Mouse (Mus musculus) bone marrow macrophage, adult 2 months (primary cell): ENCODE results near the gene Aldh3a2. TPM values are rescaled to one million over a fixed set of nuclear protein-coding genes. Genes with fewer than 3 reads are reported as not detected.

Experiments
- H3K27ac ChIP-seq: 2 replicates; pipeline ENCODE4 v1.5.1; 2012; ENCODE audit warnings: low read depth, low read length; ENCODE audit not compliant: insufficient read depth
- H3K4me1 ChIP-seq: 2 replicates; pipeline ENCODE4 v1.6.1; 2012; ENCODE audit warnings: low read length; ENCODE audit not compliant: control insufficient read depth, insufficient read depth
- H3K4me3 ChIP-seq: 2 replicates; pipeline ENCODE4 v1.5.1; 2012; ENCODE audit warnings: mild to moderate bottlenecking, low read length, moderate library complexity; ENCODE audit not compliant: insufficient read depth
- CTCF ChIP-seq: IDR thresholded peaks from 2 replicates; pipeline ENCODE4 v1.5.1; 2012; ENCODE audit warnings: low read depth, mild to moderate bottlenecking, low read length, moderate library complexity
- POLR2A ChIP-seq: IDR thresholded peaks from 2 replicates; pipeline ENCODE4 v1.6.1; 2012; ENCODE audit warnings: mild to moderate bottlenecking, low read depth, low read length, borderline replicate concordance
- polyA plus RNA-seq: library from polyadenylated mRNA; stranded (reverse); fragments of >200 nt; gene quantifications from 2 replicates; pipeline ENCODE4 v1.2.4, GENCODE M21; 2012; ENCODE audit not compliant: missing spikeins, insufficient read depth, insufficient read length

Aldh3a2 gene
- polyA plus RNA-seq, 1 experiment: 57.6 TPM

DNA sequence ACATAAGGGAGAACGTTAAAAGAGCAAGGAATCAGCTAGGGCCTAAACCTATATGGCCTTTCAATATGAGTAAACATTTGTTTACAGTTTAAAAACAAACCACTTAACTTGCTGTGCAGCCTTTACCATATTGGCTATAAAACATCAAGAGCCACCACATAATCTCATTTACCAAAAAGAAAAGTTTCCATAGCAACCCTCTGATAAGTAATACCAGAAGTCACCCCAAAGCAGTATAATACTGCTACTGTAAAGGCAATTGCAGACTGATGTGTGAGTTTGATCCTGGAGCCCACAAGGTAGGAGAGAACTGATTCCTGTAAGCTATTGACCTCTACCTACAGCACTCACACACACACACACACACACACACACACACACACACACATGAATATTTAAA is 7.2 kb upstream of the Aldh3a2 start:
- Histone ChIP-seq H3K27ac (no peak overlapping the region), H3K4me1 (no peaks in the 10 kb centered on the region), H3K4me3 (no peak overlapping the region)
- TF ChIP-seq POLR2A (no peak), CTCF (no peak)

DNA sequence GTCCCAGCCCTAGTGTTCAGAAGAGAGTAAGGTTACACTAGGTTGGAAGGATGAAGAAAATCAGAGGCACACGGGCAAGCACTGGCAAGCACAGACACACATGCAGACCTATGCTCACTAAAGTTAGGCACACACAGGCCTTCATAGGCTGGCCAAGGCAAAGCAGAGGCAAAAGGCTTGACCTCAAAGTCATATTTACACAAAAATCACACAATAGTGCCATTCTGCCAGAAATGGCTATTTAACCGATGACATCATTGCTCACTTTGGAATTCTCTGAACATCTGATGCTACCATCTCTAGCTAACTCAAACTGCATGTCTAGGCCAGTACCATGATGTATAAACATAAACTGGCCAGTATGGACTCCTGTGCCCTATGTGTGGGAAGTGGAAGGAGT is 6.7 kb upstream of the Aldh3a2 start:
- H3K4me1 ChIP-seq: no peaks in the 10 kb centered on the region
- TF ChIP-seq CTCF (no peak), POLR2A (no peak)
- no peak overlapping the region for H3K4me3 ChIP-seq
- no peak overlapping the region for H3K27ac ChIP-seq

DNA sequence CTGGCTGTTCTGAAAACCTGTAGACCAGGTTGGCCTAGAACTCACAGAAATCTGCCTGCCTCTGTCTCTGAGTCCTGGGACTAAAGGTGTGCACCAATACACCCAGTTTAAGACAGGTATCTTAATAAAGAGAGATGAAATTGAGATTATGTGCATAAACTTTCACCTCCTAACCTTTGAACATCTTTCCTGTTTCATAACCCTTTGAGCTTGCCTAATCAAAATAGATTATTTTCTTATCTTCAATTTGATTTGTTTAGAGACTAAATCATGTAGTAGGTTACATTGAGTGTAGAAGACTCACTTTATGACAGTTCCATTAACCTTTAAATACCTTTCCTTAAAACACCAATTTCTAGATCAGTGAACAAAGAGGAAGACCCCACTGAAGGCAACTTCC is 4.3 kb upstream of the Aldh3a2 start:
- Histone ChIP-seq H3K4me3 (no peak overlapping the region), H3K4me1 (peaks cover 5% of the 10 kb centered on the region), H3K27ac (no peak overlapping the region)
- TF ChIP-seq CTCF (no peak), POLR2A (no peak)

DNA sequence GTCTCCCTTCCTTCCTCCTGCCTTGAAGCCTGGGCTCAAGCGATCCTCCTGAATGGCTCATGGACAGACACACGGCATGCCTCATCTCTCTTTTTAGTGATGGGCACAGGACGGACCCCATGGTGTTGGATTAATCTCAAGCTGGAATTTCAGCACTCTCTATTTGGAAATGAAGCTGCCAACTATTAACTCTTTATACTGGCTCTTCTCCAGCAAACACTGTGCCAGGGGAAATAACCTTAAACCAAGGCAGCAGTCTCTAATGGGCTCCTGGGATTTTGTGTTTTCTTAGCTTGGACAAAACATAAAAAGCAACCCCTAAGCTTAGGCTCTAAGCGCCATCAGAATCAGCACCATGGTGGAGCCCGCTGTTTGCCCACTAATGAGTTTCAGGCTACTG is 3.1 kb upstream of the Aldh3a2 start:
- H3K4me1 ChIP-seq: peaks cover 5% of the 10 kb centered on the region
- H3K4me3 ChIP-seq: no peak overlapping the region
- no peak for TF ChIP-seq CTCF
- TF ChIP-seq POLR2A: no peak
- no peak overlapping the region for H3K27ac ChIP-seq

GRCm38 (mm10) chr11:61268626-61269349 is 1.5 kb upstream of the Aldh3a2 start:
- H3K27ac ChIP-seq: no peak overlapping the region

GRCm38 (mm10) chr11:61263841-61264240 is 3.4 kb downstream of the Aldh3a2 start:
- no peak overlapping the region for H3K27ac ChIP-seq
- TF ChIP-seq POLR2A (no peak), CTCF (no peak)
- no peak overlapping the region for H3K4me3 ChIP-seq
- peaks cover 7% of the 10 kb centered on the region for H3K4me1 ChIP-seq

More at GRCm38 (mm10) chr11:61268626-61269349, 1.5 kb upstream of the Aldh3a2 start:
- Histone ChIP-seq H3K4me3 (no peak overlapping the region), H3K4me1 (peaks cover 7% of the 10 kb centered on the region)
- no peak for TF ChIP-seq CTCF
- TF ChIP-seq POLR2A: no peak

DNA sequence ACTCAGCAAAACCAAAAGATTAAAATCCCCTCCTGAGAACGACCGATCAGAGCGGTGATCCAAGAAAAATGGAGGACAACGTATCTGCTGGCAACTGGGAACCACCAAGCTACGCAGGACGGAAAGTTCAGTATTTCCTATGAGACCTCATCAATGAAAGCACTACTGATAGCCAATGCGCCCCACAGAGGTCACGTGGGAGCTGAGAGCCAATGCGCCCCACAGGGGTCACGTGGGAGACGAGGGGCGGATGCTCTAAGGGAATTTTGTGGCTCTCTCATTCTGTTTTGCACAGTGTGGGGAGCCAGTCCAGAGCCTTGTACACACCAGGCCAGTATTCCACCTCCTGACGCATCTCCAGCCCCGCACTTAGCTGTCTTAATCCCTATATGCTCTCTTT is 4.7 kb downstream of the Aldh3a2 start:
- Histone ChIP-seq H3K4me3 (no peak overlapping the region), H3K4me1 (0 out of 2 replicates have a peak, but pooled peaks cover 2% of the 10 kb centered on the region), H3K27ac (no peak overlapping the region)
- TF ChIP-seq CTCF (no peak), POLR2A (no peak)

DNA sequence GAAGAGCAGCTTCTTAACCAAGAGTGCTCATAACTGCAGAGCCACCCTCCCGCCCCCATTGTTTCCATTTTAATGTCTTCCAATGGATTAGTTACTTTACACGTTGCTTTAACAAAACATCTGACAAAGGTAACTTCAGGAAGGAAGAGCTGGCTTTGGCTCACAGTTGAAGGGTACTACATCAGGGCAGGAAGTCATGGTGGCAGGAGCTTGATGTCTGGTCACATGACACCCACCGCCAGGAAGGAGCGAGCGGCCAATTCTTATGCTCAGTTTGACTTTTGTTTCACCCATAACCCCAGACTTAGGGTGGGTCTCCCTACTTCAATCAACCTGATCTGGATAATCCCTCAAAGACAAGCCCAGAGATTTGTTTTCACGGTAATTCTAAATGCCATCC is 8.2 kb downstream of the Aldh3a2 start:
- Histone ChIP-seq H3K4me3 (no peak overlapping the region), H3K27ac (no peak overlapping the region), H3K4me1 (0 out of 2 replicates have a peak, but pooled peaks cover under 1% of the 10 kb centered on the region)
- no peak for TF ChIP-seq POLR2A

DNA sequence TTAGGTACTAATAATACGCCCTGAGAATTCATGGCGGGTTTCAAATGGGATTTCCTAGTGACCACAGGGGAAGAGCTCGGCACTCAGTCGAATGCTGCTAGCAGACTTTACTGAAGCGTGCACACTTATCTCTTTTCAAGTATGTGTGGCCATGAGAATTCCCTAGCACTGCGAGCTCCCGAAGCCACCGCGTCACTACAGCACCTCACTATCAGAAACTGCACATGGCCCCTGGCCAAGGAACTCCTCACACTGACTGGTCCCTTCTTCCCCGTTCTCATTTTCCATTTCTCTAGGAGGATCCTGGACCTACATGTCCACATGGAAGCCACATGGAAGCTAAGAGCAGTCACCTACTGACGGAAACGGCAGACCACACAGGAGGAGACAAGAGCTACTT is 14.5 kb downstream of the Aldh3a2 start:
- Histone ChIP-seq H3K4me3 (no peak overlapping the region), H3K4me1 (no peaks in the 10 kb centered on the region), H3K27ac (no peak overlapping the region)
- TF ChIP-seq CTCF: no peak
- no peak for TF ChIP-seq POLR2A

DNA sequence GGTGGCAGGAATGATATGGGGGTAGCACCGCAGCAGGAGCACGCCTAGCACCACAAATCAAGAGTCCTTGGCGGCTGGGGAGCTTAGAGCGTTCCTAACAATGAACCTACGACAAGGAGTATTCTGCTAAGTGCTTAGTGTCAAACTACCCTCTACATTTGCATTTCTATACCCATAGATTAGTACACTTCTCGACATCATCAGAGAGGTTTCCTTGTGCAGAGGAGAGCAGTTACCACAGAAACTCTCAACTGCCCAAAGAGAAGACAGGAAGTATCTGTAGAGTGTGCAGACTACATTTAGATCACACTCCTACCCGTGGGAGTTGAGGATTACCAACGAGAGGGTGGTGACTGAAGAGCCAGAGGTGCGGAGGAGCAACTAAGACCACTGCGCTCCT is 15.5 kb downstream of the Aldh3a2 start:
- Histone ChIP-seq H3K27ac (no peak overlapping the region), H3K4me3 (no peak overlapping the region)
- no peak for TF ChIP-seq CTCF
- no peak for TF ChIP-seq POLR2A

More for the DNA sequence above, 15.5 kb downstream of the Aldh3a2 start:
- no peaks in the 10 kb centered on the region for H3K4me1 ChIP-seq
